Mouse (Mus musculus): ENCODE measurements at regions not wholly inside any gene's neighbourhood (a gene's known extent, or its start where the extent isn't known, plus 50 kb on each side); places are given as distances from the start of the nearest gene placed in this dataset.

GRCm38 (mm10) chr11:112095009-112095408 lies 687.0 kb upstream of the Sox9 start:
- DNase-seq (ENCODE audit: low spot score in 2 of 2), result no peak

DNA sequence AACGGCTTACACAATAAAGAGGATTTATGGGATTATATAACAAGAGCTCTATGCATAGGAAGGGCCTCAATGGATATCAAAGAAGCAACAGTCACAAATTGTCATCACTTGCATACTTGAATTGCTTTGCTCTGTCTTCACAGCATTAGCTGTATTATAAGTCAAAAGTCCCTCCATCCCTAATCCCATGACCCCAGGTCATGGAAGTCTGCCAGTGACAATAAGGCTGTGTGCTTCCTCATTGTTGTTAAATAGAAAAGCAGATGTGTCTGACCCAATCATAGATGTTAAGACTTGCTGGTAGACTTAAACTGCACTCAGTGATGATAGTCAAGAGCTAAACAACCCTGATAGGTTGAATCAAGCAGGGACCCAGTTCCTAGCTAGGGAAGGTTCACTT lies 683.9 kb upstream of the Sox9 start:
- DNase-seq (ENCODE audit: low spot score in 2 of 2), result no peak

- no peak for DNase-seq (ENCODE audit: low spot score in 2 of 2)
Observed at GRCm38 (mm10) chr11:112103252-112103651, 678.8 kb upstream of the Sox9 start.

GRCm38 (mm10) chr11:112106891-112107290 lies 675.1 kb upstream of the Sox9 start:
- DNase-seq (ENCODE audit: low spot score in 2 of 2), result no peak

- DNase-seq (ENCODE audit: low spot score in 2 of 2), result peak in 1 of 2 experiments; percentile 9
Observed at GRCm38 (mm10) chr11:112107314-112107713, 674.7 kb upstream of the Sox9 start.

DNA sequence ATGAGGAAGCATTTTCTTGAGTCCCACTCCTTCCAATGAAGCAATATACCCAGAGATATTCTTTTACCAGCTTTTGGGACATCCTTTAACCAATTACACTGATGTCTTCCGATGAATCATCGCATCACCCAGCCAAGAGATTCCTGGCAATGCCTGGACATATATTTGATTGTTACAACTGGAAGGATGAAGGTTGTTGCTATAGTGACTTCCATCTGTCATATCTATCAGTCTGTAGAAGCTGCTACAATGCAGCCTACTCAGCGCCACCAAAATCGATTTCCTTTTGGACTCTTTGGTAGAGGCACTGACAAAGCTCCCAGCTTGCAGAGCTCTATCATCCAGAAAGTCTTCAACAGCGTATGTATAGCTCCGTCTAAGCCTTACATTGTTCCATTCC lies 661.0 kb upstream of the Sox9 start:
- peak; percentile 33 to 45 for DNase-seq (ENCODE audit: low spot score in 2 of 2)

DNA sequence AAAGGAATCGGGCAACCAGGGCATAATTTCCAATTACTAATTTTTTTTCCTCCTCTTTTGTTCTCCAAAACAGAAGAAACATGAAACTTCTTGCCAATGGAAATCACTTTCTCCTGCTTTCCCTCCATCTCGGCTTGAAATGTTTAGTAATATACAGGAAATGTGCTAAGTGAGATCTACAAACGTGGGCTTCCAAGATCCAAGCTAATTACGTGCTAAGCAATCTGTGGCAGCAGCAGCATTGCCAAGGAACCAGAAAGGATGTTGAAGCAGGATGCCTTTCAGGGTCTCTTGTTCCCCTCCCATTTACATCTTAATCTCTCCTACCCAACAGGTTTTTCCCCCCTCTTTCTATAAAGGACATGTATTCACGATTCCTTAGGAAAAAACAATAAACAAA lies 660.2 kb upstream of the Sox9 start:
- peak in 1 of 2 experiments; percentile 16 for DNase-seq (ENCODE audit: low spot score in 2 of 2)

DNA sequence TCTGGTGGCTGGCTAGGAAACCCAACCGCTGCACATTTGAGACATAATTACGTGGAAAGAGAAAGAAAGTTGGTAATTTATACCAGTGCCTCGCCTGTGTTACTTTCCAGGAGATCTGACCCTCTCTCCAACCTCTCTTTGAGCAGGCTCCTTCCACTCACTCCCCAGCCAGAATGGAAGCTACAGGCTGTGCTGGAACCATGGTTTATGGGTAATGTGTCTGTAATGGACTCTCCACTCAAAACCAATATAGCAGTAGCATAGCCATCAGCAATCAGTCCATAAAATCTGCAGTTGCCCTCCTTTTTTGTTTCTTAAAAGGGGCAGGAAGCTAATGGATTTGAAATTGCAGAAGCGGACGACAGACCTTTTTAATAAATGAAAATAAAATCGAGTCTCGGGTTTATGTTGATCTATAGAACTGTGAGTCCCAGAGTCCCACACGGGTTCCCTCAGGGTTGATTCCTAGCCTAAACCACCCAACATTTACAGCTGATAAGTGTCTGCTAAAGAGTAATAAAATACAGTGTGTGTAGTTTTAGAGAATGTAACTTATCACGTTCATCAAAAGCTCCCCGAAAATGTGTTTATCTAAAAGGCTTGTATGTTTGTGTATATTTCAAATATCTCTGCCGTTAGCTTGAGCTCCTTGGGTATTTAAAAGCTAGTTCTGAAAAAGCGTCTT lies 656.6 kb upstream of the Sox9 start:
- no peak for DNase-seq (ENCODE audit: low spot score in 2 of 2)

DNA sequence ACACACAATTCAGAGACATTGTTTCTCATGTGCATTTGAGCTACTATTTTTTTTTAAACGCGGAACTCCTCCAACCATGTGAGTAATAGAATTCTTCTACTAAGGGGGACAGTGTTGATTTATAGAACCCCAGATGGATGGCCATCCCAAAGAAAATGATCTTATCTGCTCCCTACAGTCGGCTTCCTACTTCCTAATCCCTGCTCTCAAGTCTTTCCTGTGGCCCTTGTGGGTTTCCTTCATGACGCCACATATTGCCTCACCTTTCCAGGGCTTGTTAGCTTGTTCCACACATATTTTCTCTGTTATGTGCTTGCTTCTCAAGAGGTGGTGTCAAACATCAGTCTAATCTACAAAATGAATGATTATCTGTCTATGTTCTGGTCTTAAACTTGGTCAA lies 651.9 kb upstream of the Sox9 start:
- no peak for DNase-seq (ENCODE audit: low spot score in 2 of 2)

DNA sequence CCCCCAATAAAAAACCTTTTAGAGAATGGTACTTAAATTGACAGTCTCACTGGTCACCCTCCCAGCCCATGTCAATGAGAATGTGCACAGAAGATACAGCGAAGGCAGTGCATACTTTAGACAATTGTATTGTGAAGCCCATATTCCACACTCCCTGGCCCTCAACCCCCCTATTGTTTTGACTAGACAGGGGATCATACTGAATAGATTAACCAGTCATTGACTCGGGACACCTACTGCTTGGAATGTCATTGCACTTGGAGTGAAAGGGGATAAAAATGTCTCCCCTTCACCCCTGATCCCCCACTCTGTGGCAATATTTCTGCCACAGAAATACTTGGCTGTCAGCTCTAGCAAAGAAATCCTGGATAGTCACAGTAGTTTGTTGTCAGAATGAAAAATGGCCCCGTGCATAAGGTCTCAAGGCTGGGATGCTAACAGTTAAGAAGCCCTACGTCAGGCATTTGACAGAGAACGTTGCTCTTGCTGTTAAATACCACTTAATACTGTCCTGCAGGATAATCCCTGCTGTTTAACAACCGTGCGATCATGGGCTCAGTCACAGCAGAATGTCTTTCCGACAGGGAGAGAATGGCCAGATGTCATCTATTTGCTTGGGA lies 644.5 kb upstream of the Sox9 start:
- no peak for DNase-seq (ENCODE audit: low spot score in 2 of 2)

GRCm38 (mm10) chr11:112140058-112140457 lies 642.0 kb upstream of the Sox9 start:
- DNase-seq (ENCODE audit: low spot score in 2 of 2), result no peak

GRCm38 (mm10) chr11:112140495-112140894 lies 641.5 kb upstream of the Sox9 start:
- no peak for DNase-seq (ENCODE audit: low spot score in 2 of 2)

GRCm38 (mm10) chr11:112140912-112141311 lies 641.1 kb upstream of the Sox9 start:
- no peak for DNase-seq (ENCODE audit: low spot score in 2 of 2)

DNA sequence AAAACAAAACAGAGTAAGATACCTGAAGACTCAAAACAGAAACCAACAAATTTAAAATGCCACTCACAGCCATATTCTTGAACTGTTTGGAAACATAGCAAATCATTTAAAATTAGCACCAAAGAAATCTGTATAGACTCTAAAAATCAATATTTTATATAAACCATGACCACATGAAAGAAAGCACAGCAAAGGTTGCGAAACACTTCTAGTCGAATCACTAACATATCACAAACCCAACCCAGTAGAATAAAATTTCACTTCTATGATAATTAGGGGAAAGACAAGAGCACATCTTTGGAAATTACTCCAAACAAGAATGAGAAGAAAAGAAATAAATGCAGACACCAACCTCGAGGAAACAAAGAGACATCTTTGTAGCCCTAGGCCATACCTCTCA lies 630.0 kb upstream of the Sox9 start:
- no peak for DNase-seq (ENCODE audit: low spot score in 2 of 2)

DNA sequence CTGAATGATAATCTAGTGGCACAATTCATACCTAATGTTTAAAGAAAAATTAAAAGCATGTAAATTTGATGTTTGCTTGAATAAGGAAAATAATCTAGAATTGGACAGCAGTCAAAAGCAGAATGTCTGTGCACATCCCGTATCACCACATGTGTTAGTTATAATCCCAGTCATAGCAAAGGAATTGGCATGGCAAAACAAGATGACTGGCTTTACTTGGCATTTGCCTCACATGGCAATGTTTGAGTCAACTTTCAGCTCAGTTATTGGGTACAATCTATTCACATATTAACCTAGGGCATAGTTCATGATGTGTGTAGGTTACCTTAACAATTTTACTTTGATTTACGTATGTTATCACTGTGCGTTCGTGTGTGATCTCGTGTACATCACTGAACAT lies 628.8 kb upstream of the Sox9 start:
- no peak for DNase-seq (ENCODE audit: low spot score in 2 of 2)

- no peak for DNase-seq (ENCODE audit: low spot score in 2 of 2)
Observed at GRCm38 (mm10) chr11:112154712-112155319, 627.2 kb upstream of the Sox9 start.

GRCm38 (mm10) chr11:112155339-112155955 lies 626.6 kb upstream of the Sox9 start:
- DNase-seq (ENCODE audit: low spot score in 2 of 2), result no peak

DNA sequence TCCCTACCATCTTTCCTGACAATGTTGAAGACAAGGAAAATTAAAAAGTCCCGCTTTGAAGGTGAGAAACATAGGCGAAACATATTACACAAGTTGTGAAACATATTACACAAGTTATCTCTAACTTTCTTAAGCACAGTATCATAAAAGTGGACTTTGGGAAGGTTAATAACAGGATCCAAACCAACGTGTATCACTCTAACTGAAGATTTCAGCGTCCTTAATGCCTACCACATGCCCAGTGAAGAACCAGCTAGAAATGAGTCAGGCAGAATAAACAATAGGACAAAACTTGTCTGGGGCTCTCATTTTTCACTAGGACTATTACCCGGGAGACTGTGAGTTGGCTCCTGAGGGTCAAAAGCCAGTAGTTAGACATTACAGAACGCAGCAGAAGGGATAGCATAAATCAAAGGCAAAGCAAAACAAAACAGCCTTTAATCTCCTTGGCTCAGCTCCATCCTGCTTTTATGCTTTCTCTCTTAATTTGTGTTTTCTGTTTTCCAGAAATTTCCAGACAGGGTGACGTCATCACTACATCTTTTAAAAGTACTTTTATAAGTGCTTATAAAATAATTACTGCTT lies 618.3 kb upstream of the Sox9 start:
- no peak for DNase-seq (ENCODE audit: low spot score in 2 of 2)

GRCm38 (mm10) chr11:112173585-112173984 lies 608.4 kb upstream of the Sox9 start:
- peak in 1 of 2 experiments; percentile 13 for DNase-seq (ENCODE audit: low spot score in 2 of 2)

DNA sequence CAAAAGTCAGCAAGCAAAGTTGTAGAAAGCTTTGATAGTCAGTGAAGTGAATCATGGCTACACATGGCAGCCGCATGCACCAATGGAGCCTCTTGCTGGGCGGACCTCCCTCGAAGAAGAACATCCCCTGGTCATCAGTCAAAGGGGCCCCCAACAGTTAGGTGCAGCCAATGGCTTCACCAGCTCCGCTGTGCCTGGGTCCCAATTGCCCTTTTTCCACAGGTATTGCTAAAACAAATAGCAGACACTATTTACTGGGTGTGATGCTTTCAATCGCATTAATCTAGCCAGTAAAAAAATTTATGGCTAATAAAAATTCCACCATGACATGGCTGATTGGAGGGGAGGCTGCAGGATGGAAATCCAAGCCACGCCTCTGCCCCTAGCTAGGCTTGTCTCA lies 606.7 kb upstream of the Sox9 start:
- DNase-seq (ENCODE audit: low spot score in 2 of 2), result no peak

GRCm38 (mm10) chr11:112180666-112181065 lies 601.4 kb upstream of the Sox9 start:
- no peak for DNase-seq (ENCODE audit: low spot score in 2 of 2)

Measured in layer of hippocampus, adult 18-20 months (tissue).